Mouse (Mus musculus): ENCODE measurements around the gene Cd2ap. TPM values are rescaled to one million over a fixed set of nuclear protein-coding genes. Genes with fewer than 3 reads are reported as not detected.

Cd2ap gene
- total RNA-seq, 2 experiments from 2014 or later = 22.5 to 30.7 TPM

GRCm38 (mm10) chr17:42860370-42860769 lies 16.1 kb downstream of the Cd2ap start:
- no peak for DNase-seq

- no peak for DNase-seq
Measured at GRCm38 (mm10) chr17:42857506-42857905, 19.0 kb downstream of the Cd2ap start.

GRCm38 (mm10) chr17:42847108-42847507 lies 29.4 kb downstream of the Cd2ap start:
- DNase-seq = no peak

- DNase-seq = no peak
Measured at GRCm38 (mm10) chr17:42837193-42837592, 39.3 kb downstream of the Cd2ap start.

GRCm38 (mm10) chr17:42822787-42823186 lies 53.7 kb downstream of the Cd2ap start:
- DNase-seq = no peak

GRCm38 (mm10) chr17:42815374-42815773 lies 61.1 kb downstream of the Cd2ap start:
- no peak for DNase-seq

GRCm38 (mm10) chr17:42792412-42792975 lies 84.0 kb downstream of the Cd2ap start:
- no peak for DNase-seq

GRCm38 (mm10) chr17:42790787-42791186 lies 85.7 kb downstream of the Cd2ap start:
- peak; percentile 21 for DNase-seq

GRCm38 (mm10) chr17:42789723-42790122 lies 86.7 kb downstream of the Cd2ap start:
- no peak for DNase-seq

- peak; percentile 16 for DNase-seq
Measured at GRCm38 (mm10) chr17:42788686-42789453, 87.6 kb downstream of the Cd2ap start.

- peak; percentile 57 for DNase-seq
Measured at GRCm38 (mm10) chr17:42782156-42782757, 94.2 kb downstream of the Cd2ap start.

GRCm38 (mm10) chr17:42753791-42754190 lies 122.7 kb downstream of the Cd2ap start:
- DNase-seq = no peak

- DNase-seq = no peak
Measured at GRCm38 (mm10) chr17:42752173-42752572, 124.3 kb downstream of the Cd2ap start.

GRCm38 (mm10) chr17:42745657-42746420 lies 130.6 kb downstream of the Cd2ap start:
- DNase-seq = no peak

Other genes starting within 250 kb of the Cd2ap start
- under 1 TPM; 0.14 to 0.18 TPM for gene Adgrf4, start 184.4 kb downstream of the Cd2ap start, total RNA-seq (2021)
- under 1 TPM; 0.12 to 0.41 TPM for gene Adgrf2, start 134.5 kb downstream of the Cd2ap start, total RNA-seq (2021)
- gene Tnfrsf21, start 139.9 kb upstream of the Cd2ap start, total RNA-seq (2021) = 10 to 100 TPM; 34.7 to 41.4 TPM

Measured in gastrocnemius, postnatal 10 days (tissue).